ENCODE assay signal across 9 mouse cellular contexts in the genomic region with DNA sequence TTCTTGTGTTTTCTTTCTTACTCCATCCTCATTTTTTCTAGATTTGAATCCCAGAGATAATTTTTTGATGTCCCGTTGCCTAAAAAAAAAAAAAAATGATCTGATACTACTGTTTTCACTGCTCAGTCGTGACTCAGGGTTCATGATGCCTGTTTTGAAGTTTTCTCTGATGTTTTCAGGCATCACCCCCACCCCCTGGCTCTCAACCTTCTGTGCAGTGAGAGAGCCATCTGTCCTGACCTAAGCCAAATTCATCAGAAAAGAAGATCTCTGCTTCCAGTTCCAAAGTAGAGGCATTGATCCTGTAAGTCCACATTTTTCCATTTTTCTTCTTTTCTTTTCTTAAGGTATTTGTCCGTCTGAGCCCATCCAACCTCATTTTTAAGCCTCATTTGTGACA.
"Had no signal": no experiment of that assay in that cellular context is flagged by ENCODE, and none has a peak within 500 bp of the region (broad histone marks: within the 10 kb centered on the region; RNA-seq: fewer than 3 reads in every experiment).

No protein-coding gene starts in this region.

- H3K27ac ChIP-seq: limb, embryonic 13.5 days; liver, embryonic 14.5 days; midbrain, embryonic 13.5 days had no signal

- ATAC-seq: midbrain, embryonic 13.5 days had no signal

- H3K4me3 ChIP-seq: limb, embryonic 13.5 days; midbrain, embryonic 13.5 days had no signal

- H3K4me1 ChIP-seq: limb, embryonic 13.5 days; midbrain, embryonic 13.5 days had no signal

- H3K36me3 ChIP-seq: limb, embryonic 13.5 days; midbrain, embryonic 13.5 days had no signal

- H3K27me3 ChIP-seq: limb, embryonic 13.5 days; midbrain, embryonic 13.5 days had no signal

- H3K4me2 ChIP-seq: limb, embryonic 13.5 days; midbrain, embryonic 13.5 days had no signal

- H3K9me3 ChIP-seq: limb, embryonic 13.5 days; midbrain, embryonic 13.5 days had no signal

- DNase-seq: kidney, postnatal 25 days; layer of hippocampus, adult 9-11 months; lung, adult 18-20 months; lung, postnatal 36 days; right cerebral cortex, postnatal 14 days; thymus, postnatal 36 days had no signal

- H3K9ac ChIP-seq: limb, embryonic 13.5 days; liver, embryonic 14.5 days; midbrain, embryonic 13.5 days had no signal
